Mouse (Mus musculus) lung, embryonic 14.5 days (tissue): ENCODE measurements at regions not wholly inside any gene's neighbourhood (a gene's known extent, or its start where the extent isn't known, plus 50 kb on each side); places are given as distances from the start of the nearest gene placed in this dataset.
"Not testable (repeated sequence)": the region's sequence is repeated elsewhere in the genome, so short reads cannot be mapped to it uniquely, and the experiment has no call there.

Experiments used
- ATAC-seq: fragments of 200-750 bp; cut with Nextera tagmentation; 2 replicates; pipeline ENCODE4 v1.8.0; 2017; ENCODE audit warnings: mild to moderate bottlenecking, moderate TSS enrichment, moderate library complexity; ENCODE audit not compliant: insufficient read depth
- DNase-seq: peaks from one replicate; pipeline ENCODE4 v3.0.0-alpha.2; 2015
- H3K27ac ChIP-seq: fragments of 300-500 bp; sonication (generic); 2 replicates; pipeline ENCODE4 v1.5.1; 2014; ENCODE audit warnings: low read depth, mild to moderate bottlenecking, moderate library complexity
- H3K27me3 ChIP-seq: fragments of 300-500 bp; sonication (generic); 2 replicates; pipeline ENCODE4 v1.6.1; 2014; ENCODE audit warnings: low read length, control low read depth; ENCODE audit not compliant: insufficient read depth
- H3K36me3 ChIP-seq: fragments of 300-500 bp; sonication (generic); 2 replicates; pipeline ENCODE4 v1.6.1; 2014; ENCODE audit warnings: control low read depth; ENCODE audit not compliant: insufficient read depth
- H3K4me1 ChIP-seq: fragments of 300-500 bp; sonication (generic); 2 replicates; pipeline ENCODE4 v1.6.1; 2014; ENCODE audit warnings: antibody characterized with exemption, control low read depth; ENCODE audit not compliant: insufficient read depth
- H3K4me2 ChIP-seq: fragments of 300-500 bp; sonication (generic); 2 replicates; pipeline ENCODE4 v1.6.1; 2014; ENCODE audit warnings: mild to moderate bottlenecking
- H3K4me3 ChIP-seq: fragments of 300-500 bp; sonication (generic); 2 replicates; pipeline ENCODE4 v1.5.1; 2014; ENCODE audit warnings: low read depth, low read length
- H3K9ac ChIP-seq: fragments of 300-500 bp; sonication (generic); 2 replicates; pipeline ENCODE4 v1.6.1; 2014
- H3K9me3 ChIP-seq: fragments of 300-500 bp; sonication (generic); 2 replicates; pipeline ENCODE4 v1.6.1; 2016; ENCODE audit warnings: low read depth, low read length, control low read depth
- CTCF ChIP-seq: IDR thresholded peaks from 2 replicates; pipeline ENCODE4 v1.5.1; 2016; ENCODE audit warnings: antibody characterized with exemption, low read depth
- WGBS: fragments of 180-500 bp; shearing (Covaris S2); extraction: QIAGEN DNeasy Blood & Tissue Kit; methylation state at CpG from one replicate; pipeline ENCODE4 v1.1.7; 2014; 5-methylcytosine and 5-hydroxymethylcytosine counted together

- TF ChIP-seq CTCF = no peak
- Histone ChIP-seq H3K4me2 (no peak overlapping the region), H3K4me1 (peaks cover 4% of the 10 kb centered on the region; the same call in 1 of the 2 replicates), H3K27me3 (no peaks in the 10 kb centered on the region), H3K36me3 (no peaks in the 10 kb centered on the region), H3K4me3 (no peak overlapping the region), H3K9ac (no peak overlapping the region), H3K27ac (no peak overlapping the region), H3K9me3 (no peaks in the 10 kb centered on the region)
- ATAC-seq (peak; percentile 19; the same call in 1 of the 2 replicates), DNase-seq (peak; percentile 11)
- 70% methylated on average over 4 of the region's 4 CpGs for WGBS
Measured at GRCm38 (mm10) chr1:166900028-166900427, 101.2 kb upstream of the Fam78b start.

GRCm38 (mm10) chr1:166900441-166901161 is 100.6 kb upstream of the Fam78b start:
- H3K4me3 ChIP-seq = no peak overlapping the region
- H3K27ac ChIP-seq = no peak overlapping the region
- DNase-seq = peak; percentile 89

GRCm38 (mm10) chr1:166901574-166901973 is 99.6 kb upstream of the Fam78b start:
- Histone ChIP-seq H3K9me3 (no peaks in the 10 kb centered on the region), H3K4me3 (no peak overlapping the region), H3K27ac (no peak overlapping the region), H3K27me3 (no peaks in the 10 kb centered on the region), H3K4me1 (peaks cover 4% of the 10 kb centered on the region; the same call in 1 of the 2 replicates), H3K36me3 (no peaks in the 10 kb centered on the region), H3K4me2 (no peak overlapping the region), H3K9ac (no peak overlapping the region)
- no peak for DNase-seq
- ATAC-seq = no peak
- WGBS = 59% methylated on average over 4 of the region's 4 CpGs
- no peak for TF ChIP-seq CTCF

More at GRCm38 (mm10) chr1:166900441-166901161, 100.6 kb upstream of the Fam78b start:
- 38% methylated on average over 8 of the region's 8 CpGs for WGBS
- ATAC-seq = peak; percentile 82
- Histone ChIP-seq H3K4me2 (no peak overlapping the region), H3K9ac (no peak overlapping the region), H3K9me3 (no peaks in the 10 kb centered on the region), H3K36me3 (no peaks in the 10 kb centered on the region), H3K4me1 (peaks cover 4% of the 10 kb centered on the region; the same call in 1 of the 2 replicates), H3K27me3 (no peaks in the 10 kb centered on the region)
- no peak for TF ChIP-seq CTCF

- Histone ChIP-seq H3K4me1 (peaks cover 4% of the 10 kb centered on the region; the same call in 1 of the 2 replicates), H3K36me3 (no peaks in the 10 kb centered on the region), H3K9me3 (no peaks in the 10 kb centered on the region), H3K27ac (no peak overlapping the region), H3K4me3 (no peak overlapping the region), H3K27me3 (no peaks in the 10 kb centered on the region), H3K9ac (no peak overlapping the region), H3K4me2 (no peak overlapping the region)
- DNase-seq (no peak), ATAC-seq (no peak)
- WGBS = 76% methylated on average over 5 of the region's 5 CpGs
- TF ChIP-seq CTCF = no peak
Measured at GRCm38 (mm10) chr1:166903417-166903816, 97.8 kb upstream of the Fam78b start.

GRCm38 (mm10) chr1:166908231-166908805 is 92.9 kb upstream of the Fam78b start:
- Histone ChIP-seq H3K27ac (no peak overlapping the region), H3K9ac (no peak overlapping the region), H3K4me3 (no peak overlapping the region), H3K4me1 (no peaks in the 10 kb centered on the region), H3K4me2 (no peak overlapping the region), H3K9me3 (no peaks in the 10 kb centered on the region), H3K27me3 (no peaks in the 10 kb centered on the region), H3K36me3 (no peaks in the 10 kb centered on the region)
- peak; percentile 17 for DNase-seq
- 65% methylated on average over 10 of the region's 10 CpGs for WGBS
- TF ChIP-seq CTCF = no peak
- ATAC-seq = no peak

- H3K4me3 ChIP-seq, H3K4me2 ChIP-seq, H3K36me3 ChIP-seq, H3K4me1 ChIP-seq, H3K27ac ChIP-seq, DNase-seq, H3K27me3 ChIP-seq, H3K9ac ChIP-seq, H3K9me3 ChIP-seq, ATAC-seq: not testable (repeated sequence)
- WGBS = 92% methylated on average over 7 of the region's 10 CpGs
Measured at GRCm38 (mm10) chr1:166912195-166912594, 89.0 kb upstream of the Fam78b start.

- Histone ChIP-seq H3K4me2 (no peak overlapping the region), H3K36me3 (no peaks in the 10 kb centered on the region), H3K4me1 (no peaks in the 10 kb centered on the region), H3K4me3 (no peak overlapping the region), H3K27me3 (no peaks in the 10 kb centered on the region), H3K27ac (no peak overlapping the region), H3K9me3 (no peaks in the 10 kb centered on the region), H3K9ac (no peak overlapping the region)
- WGBS = 76% methylated on average over 16 of the region's 16 CpGs
- ATAC-seq (no peak), DNase-seq (no peak)
- no peak for TF ChIP-seq CTCF
Measured at GRCm38 (mm10) chr1:166922911-166923712, 78.1 kb upstream of the Fam78b start.
